ENCODE assay signal across 12 mouse cellular contexts in the genomic region with DNA sequence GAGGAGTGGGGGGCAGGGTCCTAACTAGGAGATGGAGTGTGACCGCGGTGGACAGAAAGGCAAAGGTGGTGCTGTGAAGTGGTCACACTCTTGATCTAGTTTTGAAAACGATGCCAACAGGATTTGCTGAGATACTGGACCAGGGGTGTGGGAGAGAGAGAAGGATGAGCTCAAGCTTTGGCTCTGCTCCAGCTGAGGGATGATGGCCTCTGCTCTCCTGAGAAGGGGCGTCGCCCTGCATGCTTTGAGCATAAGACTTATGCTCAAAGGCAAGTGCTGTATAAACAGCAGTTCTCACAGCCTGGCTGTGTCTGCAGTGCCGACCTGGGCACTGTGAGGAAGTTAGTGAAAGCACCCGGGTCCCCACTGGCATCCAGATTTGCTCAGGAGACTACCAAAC. TPM values are rescaled to one million over a fixed set of nuclear protein-coding genes. Genes with fewer than 3 reads are reported as not detected.
DNase-seq lines count a peak whose midpoint lies in the region; ATAC-seq and TF ChIP-seq lines count a peak whose summit lies in the region.
"Had no signal": no experiment of that assay in that cellular context is flagged by ENCODE, and none has a peak within 500 bp of the region (broad histone marks: within the 10 kb centered on the region; RNA-seq: fewer than 3 reads in every experiment).

No protein-coding gene starts in this region.

- H3K4me3 ChIP-seq in intestine, embryonic 14.5 days (ENCODE audit: low read depth, low read length): no peak overlapping the region
- H3K4me3 ChIP-seq in intestine, postnatal 0 days (ENCODE audit: low read depth, low read length): no peak overlapping the region
- H3K4me3 ChIP-seq in MEL (ENCODE audit: control insufficient read depth in 1 of 2, insufficient read depth in 1 of 2, low read depth in 2 of 2, low read length in 2 of 2): no peak overlapping the region
- H3K4me3 ChIP-seq in midbrain, embryonic 11.5 days (ENCODE audit: low read depth, low read length): no peak overlapping the region
- H3K4me3 ChIP-seq: erythroblast, embryonic 14.5 days; liver, embryonic 13.5 days had no signal

- ATAC-seq in intestine, embryonic 14.5 days (replicated peaks; ENCODE audit: low FRiP score, low TSS enrichment, low read depth): no peak
- no peak for ATAC-seq in intestine, postnatal 0 days
- ATAC-seq in megakaryocyte, adult 5-6 weeks (ENCODE audit: poor library complexity, severe bottlenecking): no peak
- no peak for ATAC-seq in midbrain, embryonic 11.5 days (ENCODE audit: low FRiP score)

- no peak for TF ChIP-seq RAD21 in MEL (IDR thresholded peaks at IDR 0.05; ENCODE audit: low read depth, low read length)

- no peaks in the 10 kb centered on the region for H3K36me3 ChIP-seq in intestine, embryonic 14.5 days (ENCODE audit: control insufficient read depth, insufficient read depth, low read length)
- no peaks in the 10 kb centered on the region for H3K36me3 ChIP-seq in intestine, postnatal 0 days (ENCODE audit: control insufficient read depth, insufficient read depth)
- peaks cover 0 to 10% of the 10 kb centered on the region in 2 experiments; a peak in 1 of 4 replicates for H3K36me3 ChIP-seq in MEL (ENCODE audit: control insufficient read depth in 1 of 2, insufficient read depth in 2 of 2, low read length in 2 of 2)
- H3K36me3 ChIP-seq in midbrain, embryonic 11.5 days (ENCODE audit: control insufficient read depth, insufficient read depth, low read length): no peaks in the 10 kb centered on the region
- H3K36me3 ChIP-seq: liver, embryonic 13.5 days had no signal

- H3K4me2 ChIP-seq in intestine, embryonic 14.5 days (ENCODE audit: low read length): no peak overlapping the region
- H3K4me2 ChIP-seq in intestine, postnatal 0 days (replicated peaks; ENCODE audit: low read depth): no peak overlapping the region
- no peak overlapping the region for H3K4me2 ChIP-seq in midbrain, embryonic 11.5 days
- H3K4me2 ChIP-seq: hindbrain, embryonic 14.5 days; liver, embryonic 13.5 days had no signal

- no peaks in the 10 kb centered on the region; the same call in 1 of the 2 replicates for H3K27me3 ChIP-seq in intestine, embryonic 14.5 days (replicated peaks; ENCODE audit: control insufficient read depth, insufficient read depth, low read length)
- peaks cover 29% of the 10 kb centered on the region for H3K27me3 ChIP-seq in intestine, postnatal 0 days (replicated peaks; ENCODE audit: control insufficient read depth, insufficient read depth, low read length)
- H3K27me3 ChIP-seq in MEL (ENCODE audit: control insufficient read depth in 1 of 2, insufficient read depth in 2 of 2, low read length in 2 of 2): no peaks in the 10 kb centered on the region
- H3K27me3 ChIP-seq in midbrain, embryonic 11.5 days (ENCODE audit: control insufficient read depth, insufficient read depth, low read length): peaks cover 31% of the 10 kb centered on the region

- TF ChIP-seq CTCF in intestine, postnatal 0 days (IDR thresholded peaks at IDR 0.05; ENCODE audit: low read depth): no peak
- no peak for TF ChIP-seq CTCF in MEL (IDR thresholded peaks at IDR 0.05 in 2 of 3, conservative IDR thresholded peaks at IDR 0.05 in 1 of 3; ENCODE audit: control insufficient read depth in 1 of 3, insufficient read depth in 1 of 3, low read depth in 2 of 3, low read length in 3 of 3, poor library complexity in 1 of 3, severe bottlenecking in 1 of 3)

- WGBS in intestine, embryonic 14.5 days: 32% methylated on average over 7 of the region's 7 CpGs
- WGBS in intestine, postnatal 0 days: 38% methylated on average over 7 of the region's 7 CpGs
- 75% methylated on average over 7 of the region's 7 CpGs for WGBS in midbrain, embryonic 11.5 days

- H3K9me3 ChIP-seq in intestine, embryonic 14.5 days (ENCODE audit: control insufficient read depth, low read length): no peaks in the 10 kb centered on the region
- H3K9me3 ChIP-seq in intestine, postnatal 0 days (ENCODE audit: control insufficient read depth): no peaks in the 10 kb centered on the region
- H3K9me3 ChIP-seq in MEL (replicated peaks; ENCODE audit: insufficient read depth, low read length): no peaks in the 10 kb centered on the region
- no peaks in the 10 kb centered on the region for H3K9me3 ChIP-seq in midbrain, embryonic 11.5 days (ENCODE audit: control insufficient read depth, low read length)
- H3K9me3 ChIP-seq: liver, embryonic 13.5 days had no signal

- no peak for TF ChIP-seq POLR2A in MEL (IDR thresholded peaks at IDR 0.05; ENCODE audit: control insufficient read depth in 1 of 2, insufficient read depth in 1 of 2, low read depth in 1 of 2, low read length in 2 of 2, poor library complexity in 1 of 2)

- TF ChIP-seq EP300 in MEL (IDR thresholded peaks at IDR 0.05; ENCODE audit: low read depth in 1 of 2, low read length in 2 of 2): no peak

- peak; percentile 62 for DNase-seq in intestine, embryonic 14.5 days (ENCODE audit: low spot score)
- DNase-seq in MEL (ENCODE audit: low read depth, low spot score) (peak; percentile 66), adipocyte (ENCODE audit: low spot score) (peak; percentile 52)
- peak; percentile 51 for DNase-seq in heart, postnatal 4 days
- DNase-seq in midbrain, embryonic 11.5 days (ENCODE audit: low spot score, missing footprints): no peak
- DNase-seq: kidney, postnatal 36 days; liver, embryonic 13.5 days; thymus, postnatal 25 days had no signal

- peaks cover 52% of the 10 kb centered on the region for H3K4me1 ChIP-seq in intestine, embryonic 14.5 days (replicated peaks; ENCODE audit: control insufficient read depth, insufficient read depth, low read length)
- H3K4me1 ChIP-seq in intestine, postnatal 0 days (replicated peaks; ENCODE audit: control insufficient read depth, insufficient read depth, low read length): no peaks in the 10 kb centered on the region
- peaks cover 0 to 31% of the 10 kb centered on the region in 2 experiments; a peak in 3 of 4 replicates for H3K4me1 ChIP-seq in MEL (ENCODE audit: control insufficient read depth in 1 of 2, insufficient read depth in 2 of 2, low read length in 2 of 2)
- peaks cover 10% of the 10 kb centered on the region for H3K4me1 ChIP-seq in midbrain, embryonic 11.5 days (ENCODE audit: control insufficient read depth, insufficient read depth, low read length)

- H3K27ac ChIP-seq in intestine, embryonic 14.5 days (ENCODE audit: low read depth): peak overlapping the region; percentile 43; the same call in 1 of the 2 replicates
- no peak overlapping the region for H3K27ac ChIP-seq in intestine, postnatal 0 days (ENCODE audit: low read depth, low read length)
- no peak overlapping the region for H3K27ac ChIP-seq in MEL (ENCODE audit: control insufficient read depth, low read depth, low read length)
- no peak overlapping the region for H3K27ac ChIP-seq in midbrain, embryonic 11.5 days (ENCODE audit: low read depth, low read length)
- H3K27ac ChIP-seq: hindbrain, embryonic 14.5 days; liver, embryonic 13.5 days had no signal

- H3K79me2 ChIP-seq in MEL (ENCODE audit: control insufficient read depth, insufficient read depth, low read length, poor library complexity): no peaks in the 10 kb centered on the region; the same call in 1 of the 2 replicates

- no peak overlapping the region for H3K9ac ChIP-seq in intestine, embryonic 14.5 days (ENCODE audit: low read length)
- H3K9ac ChIP-seq in intestine, postnatal 0 days (ENCODE audit: low read depth, low read length): no peak overlapping the region
- no peak overlapping the region for H3K9ac ChIP-seq in MEL (ENCODE audit: control insufficient read depth, low read depth, low read length, poor library complexity, severe bottlenecking)
- no peak overlapping the region for H3K9ac ChIP-seq in midbrain, embryonic 11.5 days (ENCODE audit: low read length)
- H3K9ac ChIP-seq: hindbrain, embryonic 14.5 days; liver, embryonic 13.5 days had no signal

RNA-seq across cellular contexts. Expression of gene Cd248, which starts 2.8 kb away (rescaled TPM):
- 69.8 and 70.2 TPM in 2 replicates for polyA plus RNA-seq in intestine, embryonic 14.5 days (2014; fragmentation: Nextera tagmentation; extraction: Ambion mirVana)
- 19.9 and 23.0 TPM in 2 replicates for polyA plus RNA-seq in intestine, postnatal 0 days (2015; fragmentation: Nextera tagmentation; extraction: Ambion mirVana)
- total RNA-seq in MEL (2012; rRNA removed): 0.23 and 0.27 TPM in 2 replicates
- polyA plus RNA-seq in MEL (2012; ENCODE audit: insufficient read depth in 1 of 2, insufficient read length in 2 of 2, low read depth in 1 of 2, low replicate concordance in 2 of 2, missing spikeins in 1 of 2): under 1 TPM in 1 of 2 experiments, not detected in 1; 0.86 TPM
- 10 to 100 TPM; 25.8 to 27.1 TPM for total RNA-seq in heart, postnatal 4 days (2021)
- 0.13 TPM in 1 of 2 replicates, not detected in the other for total RNA-seq in megakaryocyte, adult 5-6 weeks (2015)
- total RNA-seq in megakaryocyte, adult 5-6 weeks (2017): not detected in 2 replicates
- polyA plus RNA-seq in midbrain, embryonic 11.5 days (2014; fragmentation: Nextera tagmentation; extraction: Ambion mirVana): 26.7 and 32.2 TPM in 2 replicates

RNA-seq across cellular contexts. Expression of gene Rin1, which starts 14.8 kb away (rescaled TPM):
- polyA plus RNA-seq in intestine, embryonic 14.5 days (2014; fragmentation: Nextera tagmentation; extraction: Ambion mirVana): 2.6 and 3.8 TPM in 2 replicates
- polyA plus RNA-seq in intestine, postnatal 0 days (2015; fragmentation: Nextera tagmentation; extraction: Ambion mirVana): 0.77 and 0.78 TPM in 2 replicates
- 0.33 and 0.42 TPM in 2 replicates for total RNA-seq in MEL (2012; rRNA removed)
- polyA plus RNA-seq in MEL (2012; ENCODE audit: insufficient read depth in 1 of 2, insufficient read length in 2 of 2, low read depth in 1 of 2, low replicate concordance in 2 of 2, missing spikeins in 1 of 2): 1 to 10 TPM in 1 of 2 experiments, not detected in 1; 1.3 TPM
- 1 to 10 TPM; 2.2 to 2.9 TPM for total RNA-seq in heart, postnatal 4 days (2021)
- 0.30 and 0.65 TPM in 2 replicates for total RNA-seq in megakaryocyte, adult 5-6 weeks (2015)
- 0.15 and 0.98 TPM in 2 replicates for total RNA-seq in megakaryocyte, adult 5-6 weeks (2017)
- 0.63 and 1.4 TPM in 2 replicates for polyA plus RNA-seq in midbrain, embryonic 11.5 days (2014; fragmentation: Nextera tagmentation; extraction: Ambion mirVana)

RNA-seq across cellular contexts. Expression of gene Tmem151a, which starts 20.2 kb away (rescaled TPM):
- 7.1 and 8.2 TPM in 2 replicates for polyA plus RNA-seq in intestine, embryonic 14.5 days (2014; fragmentation: Nextera tagmentation; extraction: Ambion mirVana)
- 4.0 TPM in 2 replicates for polyA plus RNA-seq in intestine, postnatal 0 days (2015; fragmentation: Nextera tagmentation; extraction: Ambion mirVana)
- total RNA-seq in MEL (2012; rRNA removed): 0.29 TPM in 1 of 2 replicates, not detected in the other
- under 1 TPM in 1 of 2 experiments, not detected in 1; 0.63 TPM for polyA plus RNA-seq in MEL (2012; ENCODE audit: insufficient read depth in 1 of 2, insufficient read length in 2 of 2, low read depth in 1 of 2, low replicate concordance in 2 of 2, missing spikeins in 1 of 2)
- total RNA-seq in heart, postnatal 4 days (2021): 1 to 10 TPM; 3.8 to 4.1 TPM
- not detected in 2 replicates for total RNA-seq in megakaryocyte, adult 5-6 weeks (2015)
- total RNA-seq in megakaryocyte, adult 5-6 weeks (2017): not detected in 2 replicates
- 1.3 TPM in 2 replicates for polyA plus RNA-seq in midbrain, embryonic 11.5 days (2014; fragmentation: Nextera tagmentation; extraction: Ambion mirVana)
- polyA plus RNA-seq: erythroblast, embryonic 14.5 days had no signal

RNA-seq across cellular contexts. Expression of gene Yif1a, which starts 23.2 kb away (rescaled TPM):
- polyA plus RNA-seq in intestine, embryonic 14.5 days (2014; fragmentation: Nextera tagmentation; extraction: Ambion mirVana): 111 and 114 TPM in 2 replicates
- polyA plus RNA-seq in intestine, postnatal 0 days (2015; fragmentation: Nextera tagmentation; extraction: Ambion mirVana): 182 and 198 TPM in 2 replicates
- total RNA-seq in MEL (2012; rRNA removed): 57.5 and 64.3 TPM in 2 replicates
- polyA plus RNA-seq in MEL (2012; ENCODE audit: insufficient read depth in 1 of 2, insufficient read length in 2 of 2, low read depth in 1 of 2, low replicate concordance in 2 of 2, missing spikeins in 1 of 2): 10 to 100 TPM in 1 of 2 experiments, not detected in 1; 54.0 TPM
- 10 to 100 TPM; 70.2 to 72.5 TPM for total RNA-seq in heart, postnatal 4 days (2021)
- 30.6 and 33.4 TPM in 2 replicates for total RNA-seq in megakaryocyte, adult 5-6 weeks (2015)
- 8.5 and 14.1 TPM in 2 replicates for total RNA-seq in megakaryocyte, adult 5-6 weeks (2017)
- 70.4 and 80.6 TPM in 2 replicates for polyA plus RNA-seq in midbrain, embryonic 11.5 days (2014; fragmentation: Nextera tagmentation; extraction: Ambion mirVana)

RNA-seq across cellular contexts. Expression of gene Brms1, which starts 23.9 kb away (rescaled TPM):
- polyA plus RNA-seq in intestine, embryonic 14.5 days (2014; fragmentation: Nextera tagmentation; extraction: Ambion mirVana): 49.6 and 50.8 TPM in 2 replicates
- polyA plus RNA-seq in intestine, postnatal 0 days (2015; fragmentation: Nextera tagmentation; extraction: Ambion mirVana): 33.2 and 33.4 TPM in 2 replicates
- 22.3 and 29.6 TPM in 2 replicates for total RNA-seq in MEL (2012; rRNA removed)
- 10 to 100 TPM in 1 of 2 experiments, not detected in 1; 78.6 TPM for polyA plus RNA-seq in MEL (2012; ENCODE audit: insufficient read depth in 1 of 2, insufficient read length in 2 of 2, low read depth in 1 of 2, low replicate concordance in 2 of 2, missing spikeins in 1 of 2)
- total RNA-seq in heart, postnatal 4 days (2021): 10 to 100 TPM; 16.7 to 18.2 TPM
- total RNA-seq in megakaryocyte, adult 5-6 weeks (2015): 16.5 and 22.4 TPM in 2 replicates
- 28.5 and 30.4 TPM in 2 replicates for total RNA-seq in megakaryocyte, adult 5-6 weeks (2017)
- polyA plus RNA-seq in midbrain, embryonic 11.5 days (2014; fragmentation: Nextera tagmentation; extraction: Ambion mirVana): 66.1 and 68.4 TPM in 2 replicates

Comparison
In these comparisons a context has a peak if more than half of its experiments do, and no peak if none do; other contexts are left out.
1. RNA of gene Cd248, which starts 2.8 kb away (polyA plus RNA-seq): 69.8 to 70.2 TPM in intestine, embryonic 14.5 days, 26.7 to 32.2 TPM in midbrain, embryonic 11.5 days and 19.9 to 23.0 TPM in intestine, postnatal 0 days; 0.86 TPM in MEL; every median in the first group is over 10 times any median in the second.